Mouse (Mus musculus) liver, embryonic 13.5 days (tissue): ENCODE data around the gene Fkbp15. TPM values are rescaled to one million over a fixed set of nuclear protein-coding genes. Genes with fewer than 3 reads are reported as not detected.

Source experiments
- ATAC-seq: fragments of 200-750 bp; cut with Nextera tagmentation; 2 replicates; pipeline ENCODE4 v1.8.0; 2017; ENCODE audit warnings: low read depth, mild to moderate bottlenecking, moderate number of reproducible peaks, moderate library complexity
- DNase-seq: peaks from one replicate; pipeline ENCODE4 v3.0.0; 2022
- H3K27ac ChIP-seq: fragments of 300-500 bp; sonication (generic); 2 replicates; pipeline ENCODE4 v1.5.1; 2015; ENCODE audit warnings: moderate library complexity, mild to moderate bottlenecking, inconsistent platforms
- H3K27me3 ChIP-seq: fragments of 300-500 bp; sonication (generic); 2 replicates; pipeline ENCODE4 v1.6.1; 2015; ENCODE audit warnings: mild to moderate bottlenecking, inconsistent platforms
- H3K36me3 ChIP-seq: fragments of 300-500 bp; sonication (generic); 2 replicates; pipeline ENCODE4 v1.6.1; 2015; ENCODE audit warnings: mild to moderate bottlenecking, inconsistent platforms
- H3K4me1 ChIP-seq: fragments of 300-500 bp; sonication (generic); replicated peaks from 2 replicates; pipeline ENCODE4 v1.6.1; 2015; ENCODE audit warnings: inconsistent platforms
- H3K4me2 ChIP-seq: fragments of 300-500 bp; sonication (generic); 2 replicates; pipeline ENCODE4 v1.6.1; 2015; ENCODE audit warnings: inconsistent platforms, mild to moderate bottlenecking, moderate library complexity
- H3K4me3 ChIP-seq: fragments of 300-500 bp; sonication (generic); replicated peaks from 2 replicates; pipeline ENCODE4 v1.5.1; 2015; ENCODE audit warnings: mild to moderate bottlenecking, inconsistent platforms
- H3K9ac ChIP-seq: fragments of 300-500 bp; sonication (generic); 2 replicates; pipeline ENCODE4 v1.6.1; 2015; ENCODE audit warnings: mild to moderate bottlenecking, inconsistent platforms
- H3K9me3 ChIP-seq: fragments of 300-500 bp; sonication (generic); replicated peaks from 2 replicates; pipeline ENCODE4 v1.6.1; 2016; ENCODE audit warnings: inconsistent platforms
- WGBS: fragments of 180-500 bp; shearing (Covaris S2); methylation state at CpG from one replicate; pipeline ENCODE4 v1.1.7; 2015; ENCODE audit not compliant: insufficient replicate concordance; 5-methylcytosine and 5-hydroxymethylcytosine counted together
- polyA plus RNA-seq: library from polyadenylated mRNA; unstranded; fragments of >200 nt; fragmentation: Nextera tagmentation; extraction: Ambion mirVana; gene quantifications from 2 replicates; pipeline ENCODE4 v1.2.1, GENCODE M21; 2015

The Fkbp15 gene
- polyA plus RNA-seq, 1 experiment from 2014 or later, result 15.5 TPM

- peak overlapping the region; percentile 89 for H3K27ac ChIP-seq
- no peaks in the 10 kb centered on the region for H3K9me3 ChIP-seq
- H3K4me3 ChIP-seq, result no peak overlapping the region
- DNase-seq, result no peak
- peak overlapping the region; percentile 38; the same call in 1 of the 2 replicates for H3K9ac ChIP-seq
- H3K4me1 ChIP-seq, result peaks cover 88% of the 10 kb centered on the region
- H3K4me2 ChIP-seq, result peak overlapping the region; percentile 42
- peak; percentile 80 for ATAC-seq
- no peaks in the 10 kb centered on the region for H3K27me3 ChIP-seq
- 5% methylated on average over 3 of the region's 3 CpGs for WGBS
- no peaks in the 10 kb centered on the region for H3K36me3 ChIP-seq
Measured at GRCm38 (mm10) chr4:62369091-62369490, 8.7 kb upstream of the Fkbp15 start.

- H3K4me2 ChIP-seq, result peak overlapping the region; percentile 25; the same call in 1 of the 2 replicates
- WGBS, result 54% methylated on average over 6 of the region's 6 CpGs
- H3K36me3 ChIP-seq, result no peaks in the 10 kb centered on the region
- H3K27ac ChIP-seq, result peak overlapping the region; percentile 44
- H3K4me3 ChIP-seq, result no peak overlapping the region
- no peak for DNase-seq
- no peaks in the 10 kb centered on the region for H3K9me3 ChIP-seq
- H3K9ac ChIP-seq, result no peak overlapping the region
- peaks cover 77% of the 10 kb centered on the region for H3K4me1 ChIP-seq
- ATAC-seq, result no peak
- no peaks in the 10 kb centered on the region for H3K27me3 ChIP-seq
Measured at GRCm38 (mm10) chr4:62367586-62367985, 7.2 kb upstream of the Fkbp15 start.

GRCm38 (mm10) chr4:62366291-62366690 is 5.9 kb upstream of the Fkbp15 start:
- DNase-seq (no peak), ATAC-seq (no peak)
- H3K9ac ChIP-seq, result no peak overlapping the region
- H3K4me2 ChIP-seq, result no peak overlapping the region
- H3K4me3 ChIP-seq, result no peak overlapping the region
- H3K27ac ChIP-seq, result 0 out of 2 replicates have a peak overlapping the region, but pooled peaks have one; percentile 18
- 68% methylated on average over 4 of the region's 4 CpGs for WGBS
- peaks cover 77% of the 10 kb centered on the region for H3K4me1 ChIP-seq
- no peaks in the 10 kb centered on the region for H3K9me3 ChIP-seq
- H3K27me3 ChIP-seq, result no peaks in the 10 kb centered on the region
- no peaks in the 10 kb centered on the region for H3K36me3 ChIP-seq

- no peak for ATAC-seq
- Histone ChIP-seq H3K4me2 (no peak overlapping the region), H3K36me3 (no peaks in the 10 kb centered on the region), H3K4me3 (no peak overlapping the region), H3K9ac (no peak overlapping the region), H3K9me3 (no peaks in the 10 kb centered on the region), H3K27me3 (no peaks in the 10 kb centered on the region), H3K4me1 (peaks cover 68% of the 10 kb centered on the region), H3K27ac (0 out of 2 replicates have a peak overlapping the region, but pooled peaks have one; percentile 6)
- 83% methylated on average over 8 of the region's 8 CpGs for WGBS
- no peak for DNase-seq
Measured at GRCm38 (mm10) chr4:62364299-62364698, 4.0 kb upstream of the Fkbp15 start.

GRCm38 (mm10) chr4:62362437-62362836 is 2.1 kb upstream of the Fkbp15 start:
- peaks cover 69% of the 10 kb centered on the region for H3K4me1 ChIP-seq
- H3K27me3 ChIP-seq, result no peaks in the 10 kb centered on the region
- peak overlapping the region; percentile 89; the same call in 1 of the 2 replicates for H3K4me3 ChIP-seq
- no peaks in the 10 kb centered on the region for H3K36me3 ChIP-seq
- H3K9ac ChIP-seq, result peak overlapping the region; percentile 41; the same call in 1 of the 2 replicates
- H3K4me2 ChIP-seq, result peak overlapping the region; percentile 95
- WGBS, result 47% methylated on average over 2 of the region's 2 CpGs
- DNase-seq (no peak), ATAC-seq (no peak)
- no peak overlapping the region for H3K27ac ChIP-seq
- no peaks in the 10 kb centered on the region for H3K9me3 ChIP-seq

- H3K4me1 ChIP-seq, result peaks cover 65% of the 10 kb centered on the region
Measured at GRCm38 (mm10) chr4:62361997-62362396, 1.6 kb upstream of the Fkbp15 start.

GRCm38 (mm10) chr4:62361571-62361970 is 1.2 kb upstream of the Fkbp15 start:
- H3K9me3 ChIP-seq, result no peaks in the 10 kb centered on the region
- H3K4me1 ChIP-seq, result peaks cover 62% of the 10 kb centered on the region
- peak overlapping the region; percentile 89 for H3K9ac ChIP-seq
- no peak for ATAC-seq
- H3K27me3 ChIP-seq, result no peaks in the 10 kb centered on the region
- peaks cover 6% of the 10 kb centered on the region; the same call in 1 of the 2 replicates for H3K36me3 ChIP-seq
- DNase-seq, result no peak
- peak overlapping the region; percentile 78 for H3K27ac ChIP-seq
- peak overlapping the region; percentile 95 for H3K4me2 ChIP-seq
- peak overlapping the region; percentile 89 for H3K4me3 ChIP-seq
- WGBS, result 20% methylated on average over 6 of the region's 6 CpGs

More at GRCm38 (mm10) chr4:62361997-62362396, 1.6 kb upstream of the Fkbp15 start:
- ATAC-seq (no peak), DNase-seq (no peak)
- H3K4me2 ChIP-seq, result peak overlapping the region; percentile 95
- H3K4me3 ChIP-seq, result peak overlapping the region; percentile 89
- peak overlapping the region; percentile 89 for H3K9ac ChIP-seq
- H3K9me3 ChIP-seq, result no peaks in the 10 kb centered on the region
- H3K36me3 ChIP-seq, result 0 out of 2 replicates have a peak, but pooled peaks cover 1% of the 10 kb centered on the region
- H3K27me3 ChIP-seq, result no peaks in the 10 kb centered on the region
- 87% methylated on average over 1 of the region's 1 CpGs for WGBS
- peak overlapping the region; percentile 78 for H3K27ac ChIP-seq

- Histone ChIP-seq H3K36me3 (peaks cover 7% of the 10 kb centered on the region; the same call in 1 of the 2 replicates), H3K27ac (peak overlapping the region; percentile 78), H3K4me2 (peak overlapping the region; percentile 95), H3K4me1 (peaks cover 55% of the 10 kb centered on the region), H3K9ac (peak overlapping the region; percentile 89), H3K9me3 (no peaks in the 10 kb centered on the region), H3K27me3 (no peaks in the 10 kb centered on the region), H3K4me3 (peak overlapping the region; percentile 89)
- WGBS, result under 1% methylated on average over 22 of the region's 22 CpGs
- ATAC-seq (peak; percentile 35; the same call in 1 of the 2 replicates), DNase-seq (no peak)
Measured at GRCm38 (mm10) chr4:62360805-62361455, 582 bp upstream of the Fkbp15 start.

- ATAC-seq (no peak), DNase-seq (no peak)
- Histone ChIP-seq H3K27ac (peak overlapping the region; percentile 85), H3K9ac (peak overlapping the region; percentile 88), H3K9me3 (no peaks in the 10 kb centered on the region), H3K4me1 (peaks cover 44% of the 10 kb centered on the region), H3K4me3 (peak overlapping the region; percentile 89), H3K27me3 (no peaks in the 10 kb centered on the region), H3K36me3 (peaks cover 9% of the 10 kb centered on the region), H3K4me2 (peak overlapping the region; percentile 76)
- WGBS, result 22% methylated on average over 7 of the region's 7 CpGs
Measured at GRCm38 (mm10) chr4:62359256-62359775, 1.0 kb downstream of the Fkbp15 start.

- ATAC-seq (no peak), DNase-seq (no peak)
- Histone ChIP-seq H3K9ac (no peak overlapping the region), H3K27ac (peak overlapping the region; percentile 19; the same call in 1 of the 2 replicates), H3K36me3 (peaks cover 15% of the 10 kb centered on the region), H3K9me3 (no peaks in the 10 kb centered on the region), H3K4me1 (peaks cover 41% of the 10 kb centered on the region), H3K4me2 (no peak overlapping the region), H3K27me3 (no peaks in the 10 kb centered on the region), H3K4me3 (no peak overlapping the region)
- WGBS, result 41% methylated on average over 1 of the region's 1 CpGs
Measured at GRCm38 (mm10) chr4:62357631-62358148, 2.7 kb downstream of the Fkbp15 start.

- WGBS, result 87% methylated on average over 2 of the region's 2 CpGs
- Histone ChIP-seq H3K4me1 (peaks cover 14% of the 10 kb centered on the region), H3K27ac (no peak overlapping the region), H3K9ac (no peak overlapping the region), H3K4me3 (no peak overlapping the region), H3K36me3 (peaks cover 60% of the 10 kb centered on the region), H3K9me3 (no peaks in the 10 kb centered on the region), H3K4me2 (no peak overlapping the region), H3K27me3 (no peaks in the 10 kb centered on the region)
- no peak for ATAC-seq
- DNase-seq, result no peak
Measured at GRCm38 (mm10) chr4:62349371-62349770, 11.0 kb downstream of the Fkbp15 start.
